ENCODE assay signal across 20 mouse cellular contexts in genomic region chr9:122122113-122122512, GRCm38 (mm10). TPM values are rescaled to one million over a fixed set of nuclear protein-coding genes. Genes with fewer than 3 reads are reported as not detected.
DNase-seq lines count a peak whose midpoint lies in the region; ATAC-seq and TF ChIP-seq lines count a peak whose summit lies in the region.
"Had no signal": no experiment of that assay in that cellular context is flagged by ENCODE, and none has a peak within 500 bp of the region (broad histone marks: within the 10 kb centered on the region; RNA-seq: fewer than 3 reads in every experiment).

No protein-coding gene starts in this region.

- no peak for DNase-seq in heart, adult 2 months
- no peak for DNase-seq in heart, postnatal 25 days (ENCODE audit: low spot score)
- no peak for DNase-seq in kidney, adult 18-20 months
- peak; percentile 12 to 36 for DNase-seq in monocyte, adult 2 months (ENCODE audit: low read depth in 1 of 2, low spot score in 2 of 2)
- DNase-seq in neural tube, embryonic 10.5 days (ENCODE audit: extremely low spot score, low spot score) = no peak
- DNase-seq: adrenal gland, postnatal 36 days; B cell, adult 2 months; cerebellum, postnatal 14 days; gastrocnemius, postnatal 25 days; lung, postnatal 4 days; thymus, adult 18-20 months had no signal

- TF ChIP-seq POLR2A in heart, adult 2 months (IDR thresholded peaks at IDR 0.05; ENCODE audit: insufficient read depth, low read depth, low read length) = no peak

- intact Hi-C loops in heart, adult 2 months (cut with DNase I) = loop anchor here (10.0 kb wide), 1 partner anchor 233 kb away; the partner anchor contains the start of gene Abhd5
- intact Hi-C loops in heart, postnatal 25 days (cut with DNase I) = loop anchor here (5.0 kb wide), 1 partner anchor 35 kb away; no protein-coding TSS in a partner anchor

- peak overlapping the region; percentile 98 for H3K27ac ChIP-seq in heart, adult 2 months
- H3K27ac ChIP-seq in kidney, embryonic 15.5 days = peak overlapping the region; percentile 3; the same call in 1 of the 2 replicates
- H3K27ac ChIP-seq in brown adipose tissue, adult 24 weeks (replicated peaks; ENCODE audit: low read depth, low read length) = peak overlapping the region; percentile 81
- H3K27ac ChIP-seq: forebrain, embryonic 13.5 days; hindbrain, embryonic 15.5 days; kidney, postnatal 0 days; liver, embryonic 15.5 days; midbrain, embryonic 12.5 days had no signal

- no peaks in the 10 kb centered on the region for H3K9me3 ChIP-seq in kidney, embryonic 15.5 days (replicated peaks)
- H3K9me3 ChIP-seq: forebrain, embryonic 13.5 days; hindbrain, embryonic 15.5 days; liver, embryonic 15.5 days; midbrain, embryonic 12.5 days had no signal

- WGBS in heart, adult 2 months = 31% methylated on average over 5 of the region's 5 CpGs
- WGBS in kidney, embryonic 15.5 days = 70% methylated on average over 5 of the region's 5 CpGs

- no peaks in the 10 kb centered on the region for H3K27me3 ChIP-seq in heart, adult 2 months (ENCODE audit: control insufficient read depth, insufficient read depth, low read length)
- H3K27me3 ChIP-seq in kidney, embryonic 15.5 days = no peaks in the 10 kb centered on the region
- H3K27me3 ChIP-seq: forebrain, embryonic 13.5 days; hindbrain, embryonic 15.5 days; liver, embryonic 15.5 days; midbrain, embryonic 12.5 days had no signal

- no peak for TF ChIP-seq CTCF in heart, adult 2 months (IDR thresholded peaks at IDR 0.05)

- peaks cover 49% of the 10 kb centered on the region for H3K36me3 ChIP-seq in heart, adult 2 months (ENCODE audit: control insufficient read depth, insufficient read depth, low read length)
- no peaks in the 10 kb centered on the region for H3K36me3 ChIP-seq in kidney, embryonic 15.5 days
- H3K36me3 ChIP-seq: hindbrain, embryonic 15.5 days; liver, embryonic 15.5 days; midbrain, embryonic 12.5 days had no signal

- TF ChIP-seq EP300 in heart, adult 2 months (IDR thresholded peaks at IDR 0.05; ENCODE audit: insufficient read depth, low read depth, low read length) = no peak

- H3K4me2 ChIP-seq in kidney, embryonic 15.5 days = no peak overlapping the region
- H3K4me2 ChIP-seq: forebrain, embryonic 13.5 days; hindbrain, embryonic 15.5 days; liver, embryonic 15.5 days; midbrain, embryonic 12.5 days had no signal

- peaks cover 16% of the 10 kb centered on the region for H3K79me2 ChIP-seq in heart, adult 2 months (replicated peaks; ENCODE audit: control insufficient read depth, insufficient read depth, low read length)

- peaks cover 36% of the 10 kb centered on the region for H3K4me1 ChIP-seq in heart, adult 2 months (ENCODE audit: control insufficient read depth, insufficient read depth, low read length)
- peaks cover 17% of the 10 kb centered on the region for H3K4me1 ChIP-seq in kidney, embryonic 15.5 days
- H3K4me1 ChIP-seq in brown adipose tissue, adult 24 weeks (ENCODE audit: control insufficient read depth, insufficient read depth, insufficient read length, low read length) = peaks cover 35% of the 10 kb centered on the region

- H3K4me3 ChIP-seq in heart, adult 2 months = peak overlapping the region; percentile 92
- no peak overlapping the region for H3K4me3 ChIP-seq in kidney, embryonic 15.5 days (replicated peaks)
- H3K4me3 ChIP-seq in brown adipose tissue, adult 24 weeks (ENCODE audit: insufficient read depth, low read depth, low read length) = peak overlapping the region; percentile 4; the same call in 1 of the 2 replicates
- H3K4me3 ChIP-seq: forebrain, embryonic 13.5 days; hindbrain, embryonic 15.5 days; liver, embryonic 15.5 days; midbrain, embryonic 12.5 days; myocyte had no signal

- peak overlapping the region; percentile 55 for H3K9ac ChIP-seq in heart, adult 2 months (ENCODE audit: low read depth, low read length)
- H3K9ac ChIP-seq in kidney, embryonic 15.5 days = no peak overlapping the region
- H3K9ac ChIP-seq: forebrain, embryonic 13.5 days; hindbrain, embryonic 15.5 days; liver, embryonic 15.5 days; midbrain, embryonic 12.5 days had no signal

- ATAC-seq in kidney, embryonic 15.5 days (replicated peaks; ENCODE audit: low FRiP score) = no peak
- ATAC-seq: forebrain, embryonic 13.5 days; intestine, embryonic 16.5 days had no signal

RNA-seq across cellular contexts. Expression of gene Snrk, which starts 5.0 kb away (rescaled TPM):
- total RNA-seq in heart, adult 2 months (2021) = 100 to 1,000 TPM; 142 to 163 TPM
- 68.0 and 89.8 TPM in 2 replicates for polyA plus RNA-seq in heart, adult 2 months (2012; rRNA removed)
- 100 to 1,000 TPM; 127 to 163 TPM for total RNA-seq in heart, postnatal 25 days (2021)
- polyA plus RNA-seq in kidney, embryonic 15.5 days (2015; fragmentation: Nextera tagmentation; extraction: Ambion mirVana) = 59.8 and 62.7 TPM in 2 replicates
- 78.1 and 111 TPM in 2 replicates for polyA plus RNA-seq in brown adipose tissue, adult 24 weeks (2012; ENCODE audit: insufficient read depth, insufficient read length, missing spikeins)

Comparison
In these comparisons a context has a peak if more than half of its experiments do, and no peak if none do; other contexts are left out.
1. DNase-seq: peak in monocyte, adult 2 months (2 of 2); none in heart, adult 2 months (0 of 2), heart, postnatal 25 days (single experiment), kidney, adult 18-20 months (single experiment) and neural tube, embryonic 10.5 days (single experiment).
2. H3K27ac ChIP-seq: peak in every context shown above with its lines; median percentile 98 in heart, adult 2 months; 81 in brown adipose tissue, adult 24 weeks; 3 in kidney, embryonic 15.5 days.